Mouse (Mus musculus): Measurements from ENCODE around the gene Card9. TPM values are rescaled to one million over a fixed set of nuclear protein-coding genes. Genes with fewer than 3 reads are reported as not detected.

Card9 gene
- polyA plus RNA-seq, 1 experiment from 2014 or later: 1.1 TPM

DNA sequence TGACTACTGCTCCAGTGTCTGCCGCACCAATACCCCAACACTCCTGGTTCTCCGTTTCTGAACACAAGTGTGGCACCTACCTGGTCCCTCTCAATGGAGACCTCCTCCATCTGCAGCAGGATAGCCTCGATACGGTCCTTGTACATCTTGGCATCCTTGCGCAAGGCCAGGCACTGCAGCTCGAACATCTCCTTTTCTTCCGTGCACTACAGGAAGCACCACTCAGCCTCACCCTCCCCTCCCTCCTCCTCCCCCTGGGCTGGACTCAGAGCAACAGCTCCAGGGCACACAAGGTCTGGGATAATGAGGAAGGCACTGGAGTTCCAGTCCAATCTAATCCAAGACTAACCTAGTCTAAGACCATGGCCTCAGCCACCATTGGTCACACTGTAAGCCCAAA lies 4.0 kb downstream of the Card9 start:
- 78% methylated on average over 7 of the region's 7 CpGs for WGBS
- Histone ChIP-seq H3K27me3 (replicated peaks; ENCODE audit: control insufficient read depth, insufficient read depth, low read length) (no peaks in the 10 kb centered on the region), H3K36me3 (ENCODE audit: control insufficient read depth, insufficient read depth, low read length) (no peaks in the 10 kb centered on the region), H3K4me3 (ENCODE audit: low read depth, low read length) (no peak overlapping the region), H3K9me3 (ENCODE audit: control insufficient read depth, low read length) (no peaks in the 10 kb centered on the region), H3K9ac (ENCODE audit: low read length) (no peak overlapping the region), H3K4me1 (replicated peaks; ENCODE audit: control insufficient read depth, insufficient read depth, low read length) (peaks cover 6% of the 10 kb centered on the region), H3K4me2 (ENCODE audit: low read length) (no peak overlapping the region), H3K27ac (ENCODE audit: low read depth) (no peak overlapping the region)
- DNase-seq (ENCODE audit: low spot score) (no peak), ATAC-seq (replicated peaks; ENCODE audit: low FRiP score, low TSS enrichment, low read depth) (no peak)

- 77% methylated on average over 4 of the region's 4 CpGs for WGBS
- no peaks in the 10 kb centered on the region for H3K9me3 ChIP-seq (ENCODE audit: control insufficient read depth, low read length)
- peaks cover 6% of the 10 kb centered on the region for H3K4me1 ChIP-seq (replicated peaks; ENCODE audit: control insufficient read depth, insufficient read depth, low read length)
- no peak for DNase-seq (ENCODE audit: low spot score)
- no peak overlapping the region for H3K27ac ChIP-seq (ENCODE audit: low read depth)
- no peaks in the 10 kb centered on the region for H3K27me3 ChIP-seq (replicated peaks; ENCODE audit: control insufficient read depth, insufficient read depth, low read length)
- ATAC-seq (replicated peaks; ENCODE audit: low FRiP score, low TSS enrichment, low read depth): no peak
- no peak overlapping the region for H3K9ac ChIP-seq (ENCODE audit: low read length)
- H3K4me3 ChIP-seq (ENCODE audit: low read depth, low read length): no peak overlapping the region
- no peaks in the 10 kb centered on the region for H3K36me3 ChIP-seq (ENCODE audit: control insufficient read depth, insufficient read depth, low read length)
- H3K4me2 ChIP-seq (ENCODE audit: low read length): no peak overlapping the region
Measured at GRCm38 (mm10) chr2:26356231-26356630, 4.5 kb downstream of the Card9 start.

- Histone ChIP-seq H3K9ac (ENCODE audit: low read length) (no peak overlapping the region), H3K36me3 (ENCODE audit: control insufficient read depth, insufficient read depth, low read length) (peaks cover 10% of the 10 kb centered on the region), H3K4me1 (replicated peaks; ENCODE audit: control insufficient read depth, insufficient read depth, low read length) (peaks cover 11% of the 10 kb centered on the region), H3K4me3 (ENCODE audit: low read depth, low read length) (no peak overlapping the region), H3K4me2 (ENCODE audit: low read length) (no peak overlapping the region), H3K27ac (ENCODE audit: low read depth) (no peak overlapping the region), H3K9me3 (ENCODE audit: control insufficient read depth, low read length) (no peaks in the 10 kb centered on the region), H3K27me3 (replicated peaks; ENCODE audit: control insufficient read depth, insufficient read depth, low read length) (no peaks in the 10 kb centered on the region)
- WGBS: 95% methylated on average over 4 of the region's 4 CpGs
- DNase-seq (ENCODE audit: low spot score): no peak
- ATAC-seq (replicated peaks; ENCODE audit: low FRiP score, low TSS enrichment, low read depth): no peak
Measured at GRCm38 (mm10) chr2:26354401-26354800, 6.3 kb downstream of the Card9 start.

DNA sequence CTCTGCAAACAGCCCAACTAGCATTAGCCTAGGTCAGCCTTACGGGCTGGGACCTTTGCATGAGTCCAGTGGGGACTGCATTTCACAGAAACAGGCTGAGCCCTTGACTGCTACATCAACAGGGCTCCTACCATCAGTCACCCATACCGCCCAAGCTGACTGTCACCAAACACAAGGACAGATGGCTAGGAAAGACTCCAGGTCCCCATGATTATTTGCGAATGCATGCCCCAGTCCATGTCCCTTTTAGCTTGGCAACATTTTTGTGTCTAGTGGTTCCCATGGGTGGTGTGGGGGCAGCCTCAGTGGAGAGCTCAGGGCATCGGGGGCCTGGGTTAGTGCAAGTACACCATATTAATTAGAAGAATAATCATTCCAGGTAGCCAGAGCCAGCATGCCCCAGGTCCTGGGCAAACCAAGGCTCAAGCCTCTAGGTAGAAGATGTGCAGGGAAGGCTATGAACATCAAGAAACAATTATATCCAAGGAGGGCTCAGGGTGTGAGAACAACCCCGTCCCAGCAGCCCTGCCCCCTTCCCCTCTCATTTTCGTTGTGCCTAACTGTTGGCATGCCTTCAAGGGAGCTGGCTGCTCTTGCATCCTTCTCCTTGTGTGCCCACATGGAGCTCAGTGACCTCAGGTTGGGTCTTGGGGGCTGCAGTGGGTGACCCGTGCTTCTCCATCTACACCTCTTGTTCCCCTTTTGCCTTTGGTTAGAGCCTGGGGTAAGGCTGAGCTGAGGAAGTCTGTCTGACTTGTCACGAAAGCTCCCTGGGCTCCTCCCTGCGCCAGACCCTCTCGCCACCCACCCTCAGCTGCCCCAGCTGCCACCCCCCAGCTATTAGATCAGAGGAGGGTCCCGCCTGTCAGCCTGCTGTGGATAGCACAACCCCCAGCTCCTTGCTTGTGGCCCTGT lies 7.4 kb downstream of the Card9 start:
- no peak overlapping the region for H3K27ac ChIP-seq (ENCODE audit: low read depth)
- H3K4me2 ChIP-seq (ENCODE audit: low read length): peak overlapping the region; percentile 98; the same call in 1 of the 2 replicates
- no peak for ATAC-seq (replicated peaks; ENCODE audit: low FRiP score, low TSS enrichment, low read depth)
- no peak overlapping the region for H3K4me3 ChIP-seq (ENCODE audit: low read depth, low read length)
- no peak overlapping the region for H3K9ac ChIP-seq (ENCODE audit: low read length)
- 88% methylated on average over 11 of the region's 11 CpGs for WGBS
- H3K36me3 ChIP-seq (ENCODE audit: control insufficient read depth, insufficient read depth, low read length): peaks cover 21% of the 10 kb centered on the region
- no peak for DNase-seq (ENCODE audit: low spot score)
- no peaks in the 10 kb centered on the region for H3K9me3 ChIP-seq (ENCODE audit: control insufficient read depth, low read length)
- peaks cover 14% of the 10 kb centered on the region for H3K4me1 ChIP-seq (replicated peaks; ENCODE audit: control insufficient read depth, insufficient read depth, low read length)
- no peaks in the 10 kb centered on the region for H3K27me3 ChIP-seq (replicated peaks; ENCODE audit: control insufficient read depth, insufficient read depth, low read length)

- peak overlapping the region; percentile 54; the same call in 1 of the 2 replicates for H3K27ac ChIP-seq (ENCODE audit: low read depth)
- H3K4me1 ChIP-seq (replicated peaks; ENCODE audit: control insufficient read depth, insufficient read depth, low read length): peaks cover 18% of the 10 kb centered on the region
- H3K9me3 ChIP-seq (ENCODE audit: control insufficient read depth, low read length): no peaks in the 10 kb centered on the region
- H3K9ac ChIP-seq (ENCODE audit: low read length): peak overlapping the region; percentile 72
- peaks cover 28% of the 10 kb centered on the region for H3K36me3 ChIP-seq (ENCODE audit: control insufficient read depth, insufficient read depth, low read length)
- peak overlapping the region; percentile 89 for H3K4me3 ChIP-seq (ENCODE audit: low read depth, low read length)
- H3K27me3 ChIP-seq (replicated peaks; ENCODE audit: control insufficient read depth, insufficient read depth, low read length): no peaks in the 10 kb centered on the region
- 2% methylated on average over 36 of the region's 36 CpGs for WGBS
- ATAC-seq (replicated peaks; ENCODE audit: low FRiP score, low TSS enrichment, low read depth) (peak; percentile 21), DNase-seq (ENCODE audit: low spot score) (peak; percentile 84)
- peak overlapping the region; percentile 98 for H3K4me2 ChIP-seq (ENCODE audit: low read length)
Measured at GRCm38 (mm10) chr2:26352291-26352910, 8.3 kb downstream of the Card9 start.

- peak within 1 kb of the TSS; percentile 95 for H3K9ac ChIP-seq (ENCODE audit: low read length)
- no peaks in the 10 kb centered on the region for H3K27me3 ChIP-seq (replicated peaks; ENCODE audit: control insufficient read depth, insufficient read depth, low read length)
- 2% methylated on average over 62 of the region's 62 CpGs for WGBS
Measured at GRCm38 (mm10) chr2:26351358-26352290, 9.1 kb downstream of the Card9 start, which contains the start of gene Dnlz. Gene Dnlz (minus strand): TSS chr2:26352110.

DNA sequence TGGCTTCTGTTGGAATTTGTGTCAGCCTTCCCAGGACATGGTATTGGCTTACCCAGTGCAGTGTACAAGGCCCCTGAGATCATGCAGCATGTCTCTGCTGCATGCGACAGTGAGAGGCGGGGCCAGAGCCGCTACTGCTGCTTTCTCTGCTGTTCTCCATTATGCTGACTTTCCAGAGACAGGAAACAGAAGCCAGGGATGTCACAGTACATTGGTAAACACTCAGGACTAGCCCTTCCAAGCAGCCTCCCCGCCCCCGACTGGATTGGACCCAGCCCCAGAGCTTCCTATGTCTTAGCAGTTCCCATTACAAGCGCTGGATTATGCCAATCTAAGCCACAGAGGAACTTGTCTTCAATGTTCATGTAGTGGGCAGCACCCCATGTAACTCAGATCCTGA lies 12.5 kb downstream of the Card9 start:
- no peaks in the 10 kb centered on the region for H3K27me3 ChIP-seq (replicated peaks; ENCODE audit: control insufficient read depth, insufficient read depth, low read length)
- peaks cover 18% of the 10 kb centered on the region for H3K4me1 ChIP-seq (replicated peaks; ENCODE audit: control insufficient read depth, insufficient read depth, low read length)
- no peak overlapping the region for H3K4me3 ChIP-seq (ENCODE audit: low read depth, low read length)
- peak overlapping the region; percentile 35; the same call in 1 of the 2 replicates for H3K27ac ChIP-seq (ENCODE audit: low read depth)
- DNase-seq (ENCODE audit: low spot score) (no peak), ATAC-seq (replicated peaks; ENCODE audit: low FRiP score, low TSS enrichment, low read depth) (no peak)
- no peaks in the 10 kb centered on the region for H3K9me3 ChIP-seq (ENCODE audit: control insufficient read depth, low read length)
- no peak overlapping the region for H3K4me2 ChIP-seq (ENCODE audit: low read length)
- 27% methylated on average over 6 of the region's 6 CpGs for WGBS
- H3K9ac ChIP-seq (ENCODE audit: low read length): no peak overlapping the region
- H3K36me3 ChIP-seq (ENCODE audit: control insufficient read depth, insufficient read depth, low read length): peaks cover 60% of the 10 kb centered on the region

More at GRCm38 (mm10) chr2:26351358-26352290, 9.1 kb downstream of the Card9 start, which contains the start of gene Dnlz:
- no peaks in the 10 kb centered on the region for H3K9me3 ChIP-seq (ENCODE audit: control insufficient read depth, low read length)
- H3K36me3 ChIP-seq (ENCODE audit: control insufficient read depth, insufficient read depth, low read length): peaks cover 36% of the 10 kb centered on the region
- ATAC-seq (replicated peaks; ENCODE audit: low FRiP score, low TSS enrichment, low read depth) (peak; percentile 84), DNase-seq (ENCODE audit: low spot score) (peak; percentile 93)
- H3K27ac ChIP-seq (ENCODE audit: low read depth): peak within 1 kb of the TSS; percentile 90
- peak within 1 kb of the TSS; percentile 98 for H3K4me2 ChIP-seq (ENCODE audit: low read length)
- H3K4me1 ChIP-seq (replicated peaks; ENCODE audit: control insufficient read depth, insufficient read depth, low read length): peaks cover 18% of the 10 kb centered on the region
- peak within 1 kb of the TSS; percentile 89 for H3K4me3 ChIP-seq (ENCODE audit: low read depth, low read length)

Measured in intestine, embryonic 14.5 days (tissue).